In the genomic region with DNA sequence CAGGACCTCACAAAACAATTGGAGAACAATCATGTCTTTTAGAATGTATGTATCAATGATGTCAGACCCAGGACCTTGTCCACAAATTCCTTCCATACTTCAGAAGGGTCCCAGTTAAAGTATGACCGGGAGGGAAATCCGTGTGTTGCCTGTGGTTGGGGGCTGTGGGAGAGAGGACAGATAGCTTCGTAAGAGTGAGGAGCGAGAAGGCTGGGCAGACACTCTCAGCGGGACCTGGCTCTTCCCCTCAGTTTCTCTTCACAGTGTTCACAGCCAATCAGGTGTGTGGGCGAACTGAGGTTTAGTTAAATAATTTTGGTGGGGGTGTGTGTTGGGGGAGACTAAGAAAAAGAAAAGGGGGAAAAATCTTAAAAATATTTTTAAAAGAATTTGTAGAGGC, we compare ENCODE assay signal across 15 mouse cellular contexts.
"Had no signal": no experiment of that assay in that cellular context is flagged by ENCODE, and none has a peak within 500 bp of the region (broad histone marks: within the 10 kb centered on the region; RNA-seq: fewer than 3 reads in every experiment).

No protein-coding gene starts in this region.

- H3K4me2 ChIP-seq: neural tube, embryonic 15.5 days; stomach, embryonic 15.5 days had no signal

- H3K4me3 ChIP-seq: neural tube, embryonic 15.5 days; stomach, embryonic 15.5 days had no signal

- H3K27me3 ChIP-seq: neural tube, embryonic 15.5 days; stomach, embryonic 15.5 days had no signal

- H3K9me3 ChIP-seq: neural tube, embryonic 15.5 days; stomach, embryonic 15.5 days had no signal

- DNase-seq: retina, postnatal 1 day; right cerebral cortex, adult 18-20 months; right cerebral cortex, postnatal 14 days; right cerebral cortex, postnatal 25 days; right cerebral cortex, postnatal 4 days; spleen, adult 18-20 months; thymus, adult 18-20 months; thymus, adult 2 months; thymus, postnatal 14 days; thymus, postnatal 25 days; thymus, postnatal 36 days; thymus, postnatal 4 days had no signal

- H3K36me3 ChIP-seq: neural tube, embryonic 15.5 days; stomach, embryonic 15.5 days had no signal

- H3K9ac ChIP-seq: neural tube, embryonic 15.5 days; stomach, embryonic 15.5 days had no signal

- H3K27ac ChIP-seq: neural tube, embryonic 15.5 days; stomach, embryonic 15.5 days; stomach, postnatal 0 days had no signal
